Mouse (Mus musculus) spleen, postnatal 4 days (tissue): Measurements from ENCODE around the gene Rpgrip1l.

ENCODE experiments used
- DNase-seq, 2 experiments: peaks; one replicate each; pipeline ENCODE4 v3.0.0; 2022; ENCODE audit warnings: low spot score in 2 of 2

Gene Rpgrip1l

GRCm38 (mm10) chr8:91205897-91206296 is 107.2 kb downstream of the Rpgrip1l start:
- DNase-seq: no peak

GRCm38 (mm10) chr8:91201184-91201583 is 111.9 kb downstream of the Rpgrip1l start:
- DNase-seq: no peak

GRCm38 (mm10) chr8:91199876-91200275 is 113.2 kb downstream of the Rpgrip1l start, which contains the start of gene Aktip:
Gene Aktip, minus strand, starts transcription at chr8:91199976.
- DNase-seq: no peak

GRCm38 (mm10) chr8:91198036-91198435 is 115.0 kb downstream of the Rpgrip1l start:
- DNase-seq: no peak

- DNase-seq: no peak
Measured at GRCm38 (mm10) chr8:91197233-91197632, 115.8 kb downstream of the Rpgrip1l start.

DNA sequence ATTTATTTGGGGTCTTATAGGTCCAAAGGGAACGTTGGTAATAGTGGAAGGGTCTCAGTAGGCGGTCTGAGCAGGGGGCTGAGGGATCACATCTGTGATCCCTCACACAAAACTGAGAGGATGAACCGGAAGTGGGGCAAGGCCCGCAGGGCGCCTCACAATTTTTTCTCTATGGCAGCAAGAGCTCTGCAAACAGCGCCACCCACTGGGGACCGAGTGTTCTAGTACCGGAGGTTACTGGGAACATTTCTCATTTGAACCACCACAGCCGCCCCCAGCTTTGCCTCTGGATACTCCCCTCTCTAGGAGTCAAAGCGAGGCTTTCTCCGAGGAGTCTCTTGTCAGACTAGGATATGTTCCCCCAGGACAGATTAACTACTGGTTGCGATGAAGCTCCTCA is 116.4 kb downstream of the Rpgrip1l start:
- no peak for DNase-seq

DNA sequence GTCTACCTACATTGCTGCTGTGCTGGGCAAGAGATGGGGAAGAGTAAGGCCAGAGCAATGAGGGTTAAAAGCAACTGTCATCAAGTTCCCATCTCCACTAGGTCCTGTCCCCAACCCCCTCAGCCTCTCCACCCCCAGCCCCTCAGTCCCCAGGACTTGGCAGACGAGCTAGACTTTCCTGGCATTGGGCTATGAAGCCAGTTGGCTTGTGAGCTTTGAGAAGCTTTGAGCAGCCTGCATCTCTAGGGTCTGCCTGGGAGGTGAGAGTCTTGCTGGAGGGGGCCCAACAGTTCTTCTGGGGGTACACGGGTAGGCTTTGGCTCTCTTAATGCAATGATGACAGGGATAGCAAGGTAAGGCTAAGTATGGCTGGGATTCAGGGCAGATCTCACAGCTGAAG is 119.0 kb downstream of the Rpgrip1l start:
- no peak for DNase-seq

- no peak for DNase-seq
Measured at GRCm38 (mm10) chr8:91192941-91193340, 120.1 kb downstream of the Rpgrip1l start.

DNA sequence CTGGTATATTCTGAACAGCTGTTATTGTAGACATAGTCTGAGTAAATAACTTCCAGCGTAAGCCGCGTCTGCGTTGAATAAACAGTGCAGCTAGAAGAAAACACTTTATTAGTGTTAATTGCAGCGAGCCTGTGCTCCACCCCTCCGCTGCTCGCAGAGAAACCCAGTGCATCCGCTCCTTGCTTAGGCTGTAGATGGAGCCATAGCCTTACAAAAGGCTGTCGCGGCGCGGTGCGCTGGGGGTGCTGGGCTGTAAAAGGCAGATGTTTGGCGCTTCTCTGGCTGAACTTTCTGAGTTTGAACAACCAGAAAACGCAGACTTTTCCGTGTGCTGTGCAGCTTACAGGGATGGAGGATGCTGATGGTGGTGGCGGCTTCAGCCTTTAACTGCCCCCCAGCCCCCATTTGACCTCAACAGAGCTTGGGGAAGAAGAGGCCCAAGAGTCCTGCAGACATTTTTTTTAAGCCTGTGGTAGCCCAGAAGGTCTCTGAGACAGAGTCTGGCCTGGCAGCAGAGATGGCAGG is 122.2 kb downstream of the Rpgrip1l start:
- peak in 1 of 2 experiments; percentile 25 for DNase-seq

DNA sequence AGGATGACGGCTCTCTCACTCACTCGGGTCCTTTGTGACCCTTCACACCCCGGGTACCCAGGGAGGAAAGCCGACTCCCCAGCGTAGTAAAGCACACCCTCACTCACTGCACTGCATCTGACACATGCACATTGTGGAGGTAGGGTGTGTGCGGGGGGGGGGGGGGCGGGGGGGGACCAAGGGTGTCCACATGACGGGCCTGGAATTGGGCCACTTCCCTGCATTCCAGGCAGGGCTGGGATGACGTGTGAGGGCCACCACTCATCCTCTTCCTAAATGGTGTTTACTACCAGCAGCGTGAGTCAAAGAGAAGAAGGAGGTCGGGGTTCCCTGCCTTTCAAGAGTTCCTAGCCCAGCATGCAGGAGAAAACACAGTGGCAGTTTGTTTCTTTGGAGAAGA is 124.9 kb downstream of the Rpgrip1l start:
- DNase-seq: no peak

DNA sequence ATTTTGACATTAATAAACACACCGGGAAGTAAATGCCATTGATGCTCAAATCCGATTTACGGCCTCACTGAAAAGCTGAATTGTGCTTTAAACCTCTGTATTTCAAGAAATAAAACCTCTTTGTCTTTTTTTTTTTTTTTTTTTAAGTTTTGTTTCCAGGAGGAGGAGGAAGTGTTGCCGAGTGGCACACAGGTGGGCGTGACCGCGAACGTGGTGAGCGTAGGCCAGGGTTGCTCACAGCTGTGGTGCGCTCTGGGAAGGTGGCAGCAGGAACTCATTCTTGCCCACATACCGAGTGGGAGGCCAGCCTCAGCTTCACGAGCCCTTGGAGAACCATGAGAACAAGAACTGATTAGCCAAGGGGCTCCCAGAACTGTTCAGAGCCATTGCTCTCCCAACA is 126.7 kb downstream of the Rpgrip1l start:
- DNase-seq: no peak

DNA sequence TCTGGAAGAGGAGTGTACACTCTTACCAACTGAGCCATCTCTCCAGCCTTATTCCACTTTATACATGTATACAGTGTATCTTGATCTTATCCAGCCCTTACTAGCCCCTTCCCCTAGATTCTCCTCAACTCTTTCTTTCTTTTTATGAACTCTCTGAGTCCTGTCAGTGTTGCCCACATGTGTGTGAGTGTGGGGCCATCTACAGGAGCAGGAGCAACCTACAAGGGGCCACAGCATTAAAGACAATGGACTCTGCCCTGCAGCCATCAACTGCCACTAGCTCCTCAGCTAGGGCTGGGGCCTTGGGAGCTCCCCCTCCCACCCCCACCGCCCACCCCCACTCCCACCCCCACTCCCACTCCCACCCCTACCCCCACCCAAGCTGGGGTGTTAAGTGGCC is 135.4 kb downstream of the Rpgrip1l start:
- no peak for DNase-seq

- no peak for DNase-seq
Measured at GRCm38 (mm10) chr8:91176176-91176575, 136.9 kb downstream of the Rpgrip1l start.

DNA sequence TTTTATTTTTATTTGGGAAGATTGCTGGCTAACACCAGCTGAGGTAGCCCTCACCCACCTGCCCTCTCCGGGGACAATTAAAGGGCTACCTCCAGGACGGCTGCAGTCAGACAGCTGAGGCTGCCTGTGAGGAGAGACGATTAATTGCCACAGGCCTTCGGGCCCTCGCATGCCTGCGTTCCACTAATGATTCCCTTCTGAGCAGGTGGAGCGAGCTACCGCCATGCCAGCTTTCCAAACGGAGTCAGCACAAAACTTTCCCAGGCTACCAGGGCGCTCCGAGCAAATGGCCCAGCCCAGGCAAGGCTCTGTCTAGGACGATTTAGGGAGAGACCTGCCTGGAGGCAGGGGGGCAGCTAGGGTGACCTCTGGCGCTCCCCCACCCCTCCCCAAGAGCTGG is 141.5 kb downstream of the Rpgrip1l start:
- no peak for DNase-seq

DNA sequence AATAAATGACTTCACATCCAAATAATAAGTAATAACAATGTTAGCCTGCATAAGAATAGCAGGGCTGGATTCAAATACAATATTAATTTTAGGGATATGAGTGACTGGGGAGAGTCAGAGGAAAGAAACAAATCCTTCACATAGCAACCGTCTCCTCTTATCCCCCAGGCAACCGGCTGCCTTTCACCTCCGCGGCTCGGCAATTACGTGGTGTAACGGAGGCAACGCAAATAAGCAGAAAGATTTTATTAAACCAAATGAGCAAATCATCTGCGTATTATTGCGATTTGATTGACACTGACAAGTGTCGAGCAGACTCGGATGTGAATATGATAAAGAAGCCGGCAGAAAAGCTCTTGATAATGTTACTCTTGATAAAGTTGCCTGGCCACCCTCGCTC is 142.1 kb downstream of the Rpgrip1l start:
- no peak for DNase-seq

DNA sequence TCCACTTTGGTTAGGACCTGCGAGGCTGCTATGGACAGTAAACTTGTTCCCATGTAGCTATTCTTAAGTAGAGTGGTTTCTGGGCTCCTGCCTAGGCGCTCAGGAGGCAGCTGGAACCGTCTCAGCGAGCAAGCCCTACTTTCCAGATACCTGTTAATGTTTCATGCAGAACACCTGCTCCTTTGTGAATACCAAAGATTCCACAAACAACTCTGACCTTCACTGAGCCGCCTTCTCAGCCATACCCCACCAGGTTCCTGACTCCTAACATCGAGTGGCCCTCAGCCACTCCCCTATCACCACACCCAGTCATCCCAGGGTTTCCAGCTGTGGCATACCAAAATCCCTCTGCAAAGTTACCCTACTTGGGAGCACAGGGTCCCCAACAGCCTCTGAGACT is 142.9 kb downstream of the Rpgrip1l start:
- no peak for DNase-seq
